Mouse (Mus musculus) embryo, embryonic 9.5 days (tissue): ENCODE results near the gene Fam168a.
"Not testable (repeated sequence)": the region's sequence is repeated elsewhere in the genome, so short reads cannot be mapped to it uniquely, and the experiment has no call there.

Experiments used
- DNase-seq: peaks from one replicate; pipeline ENCODE4 v3.0.0-alpha.2; 2017; ENCODE audit errors: extremely low spot score

Fam168a gene

GRCm38 (mm10) chr7:100706883-100707480 is 547 bp downstream of the Fam168a start:
- DNase-seq, result no peak

DNA sequence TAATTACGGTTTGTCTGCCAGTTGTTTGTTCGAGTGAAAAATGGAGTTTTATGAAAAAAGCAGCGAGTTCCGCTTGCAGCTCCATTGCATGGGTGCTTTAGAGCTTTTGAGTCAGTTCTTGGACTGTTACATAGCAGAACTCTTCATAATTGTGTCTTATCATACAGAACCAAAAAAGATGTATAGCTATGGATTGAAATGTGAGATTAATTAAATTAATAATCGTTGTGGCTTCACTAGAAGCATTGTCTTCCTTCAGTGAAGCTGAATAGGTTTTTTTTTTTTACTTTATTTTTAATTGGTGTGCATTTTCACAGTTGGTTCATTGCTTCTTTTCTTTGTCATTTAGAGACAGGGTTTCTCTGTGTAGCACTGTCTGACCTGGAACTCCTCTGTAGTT is 12.3 kb downstream of the Fam168a start:
- DNase-seq, result no peak

- no peak for DNase-seq
Observed at GRCm38 (mm10) chr7:100722268-100722667, 15.8 kb downstream of the Fam168a start.

- DNase-seq, result peak; percentile 36
Observed at GRCm38 (mm10) chr7:100723453-100724294, 17.2 kb downstream of the Fam168a start.

GRCm38 (mm10) chr7:100727538-100728085 is 21.2 kb downstream of the Fam168a start:
- DNase-seq, result no peak

- DNase-seq, result no peak
Observed at GRCm38 (mm10) chr7:100729778-100730177, 23.3 kb downstream of the Fam168a start.

DNA sequence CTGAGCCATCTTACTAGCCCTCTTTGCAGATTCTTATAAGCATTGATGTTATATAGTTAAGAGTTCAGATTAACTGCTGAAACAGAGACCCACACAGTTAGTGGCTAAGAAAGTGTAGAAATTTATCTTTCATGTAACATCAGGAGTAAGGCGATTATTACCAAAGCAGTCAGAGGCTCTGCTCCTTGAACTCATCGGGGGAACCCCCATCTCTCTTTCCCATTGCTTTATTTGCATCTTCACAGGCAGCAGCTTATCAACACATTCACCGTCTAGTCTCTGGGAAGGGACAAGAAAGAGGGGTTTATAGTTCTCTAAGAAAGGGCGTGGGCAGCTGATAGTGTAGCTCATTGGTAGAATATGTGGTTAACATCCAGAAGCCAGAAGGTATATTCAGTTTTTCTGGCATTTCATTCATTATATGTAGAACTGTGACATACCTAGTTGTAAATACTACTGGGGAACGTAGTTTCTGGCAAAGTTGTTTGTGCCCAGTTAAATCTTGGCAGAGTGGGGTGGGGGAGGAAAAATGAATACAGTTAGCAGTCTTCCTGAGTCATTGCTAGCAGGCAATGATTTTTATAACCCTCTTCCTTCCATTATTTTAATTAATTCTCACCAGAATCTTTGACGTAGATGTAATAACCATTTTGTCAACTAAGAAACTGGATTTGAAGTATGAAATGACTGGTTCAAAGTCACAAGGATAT is 26.1 kb downstream of the Fam168a start:
- DNase-seq, result no peak

DNA sequence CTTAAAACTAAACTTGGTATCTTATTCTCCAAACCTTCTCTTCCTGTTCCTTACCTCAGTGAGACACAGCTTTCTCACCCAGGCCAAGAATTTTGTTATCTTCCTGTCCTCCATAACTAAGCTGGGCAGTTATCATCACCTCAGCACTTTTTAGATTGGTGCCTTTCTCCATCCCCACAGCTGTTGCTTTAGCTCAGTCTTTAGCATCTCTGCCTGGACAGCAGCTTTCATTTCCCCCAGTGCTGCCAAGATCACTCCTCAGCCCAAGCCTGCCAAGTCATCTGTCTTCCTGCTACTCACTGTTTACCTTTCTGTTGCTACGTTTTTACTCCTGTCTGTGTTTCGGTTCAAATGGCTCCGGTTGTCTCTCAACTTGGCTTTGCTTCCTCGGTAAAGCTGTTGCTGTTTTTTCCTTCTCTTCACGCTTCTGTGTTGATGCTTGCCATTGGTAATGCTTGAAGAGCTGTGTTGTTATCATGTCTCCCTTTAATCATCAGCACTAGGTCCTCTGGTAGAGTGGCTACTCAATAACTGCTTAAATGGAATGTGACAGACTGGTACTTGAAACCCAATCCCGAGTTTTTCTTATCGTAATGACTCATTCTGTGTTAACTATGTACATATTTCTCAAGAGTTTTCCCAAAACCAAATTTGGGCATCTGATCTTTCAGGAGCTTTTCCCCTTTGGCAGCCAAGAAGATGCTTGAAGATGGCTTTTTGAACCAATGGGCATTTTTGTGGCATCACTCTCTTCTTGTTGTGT is 26.8 kb downstream of the Fam168a start:
- DNase-seq, result peak; percentile 10

DNA sequence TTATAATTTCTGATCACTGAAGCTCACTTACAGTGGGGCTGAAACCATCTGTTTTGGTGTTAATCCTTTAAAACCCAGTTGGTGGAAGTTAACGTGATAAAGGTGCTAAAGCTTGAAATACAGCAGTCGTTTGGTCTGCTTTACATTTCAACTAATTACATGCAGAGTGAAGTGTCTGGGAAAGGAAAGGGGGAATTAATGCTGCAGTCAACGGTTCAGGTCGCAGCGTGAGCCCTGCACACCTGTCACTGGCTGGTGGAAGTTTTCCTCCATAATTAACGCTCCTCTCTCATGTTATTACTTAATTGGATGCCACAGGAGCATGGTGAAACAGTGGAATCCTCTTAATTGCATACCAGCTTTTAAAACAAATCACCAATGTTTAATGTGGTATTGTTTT is 27.8 kb downstream of the Fam168a start:
- DNase-seq, result no peak

DNA sequence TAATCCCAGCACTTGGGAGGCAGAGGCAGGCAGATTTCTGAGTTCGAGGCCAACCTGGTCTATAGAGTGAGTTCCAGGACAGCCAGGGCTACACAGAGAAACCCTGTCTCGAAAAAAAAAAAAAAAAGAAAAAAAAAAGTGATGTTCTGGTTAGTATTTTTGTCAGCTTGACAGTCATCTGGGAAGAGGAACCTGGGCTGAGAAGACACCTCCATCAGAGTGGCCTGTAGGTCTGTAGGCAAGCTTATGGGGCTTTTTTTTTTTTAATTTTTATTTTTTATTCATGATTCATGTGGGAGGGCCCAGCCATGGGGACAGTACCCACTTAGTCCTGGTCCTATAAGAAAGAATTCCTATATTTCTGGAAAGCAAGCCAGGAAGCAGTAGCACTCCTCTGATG is 28.5 kb downstream of the Fam168a start:
- DNase-seq, result not testable (repeated sequence)

- DNase-seq, result no peak
Observed at GRCm38 (mm10) chr7:100736131-100736530, 29.7 kb downstream of the Fam168a start.

GRCm38 (mm10) chr7:100744372-100744771 is 37.9 kb downstream of the Fam168a start:
- DNase-seq, result no peak

GRCm38 (mm10) chr7:100750101-100750500 is 43.7 kb downstream of the Fam168a start:
- DNase-seq, result no peak

DNA sequence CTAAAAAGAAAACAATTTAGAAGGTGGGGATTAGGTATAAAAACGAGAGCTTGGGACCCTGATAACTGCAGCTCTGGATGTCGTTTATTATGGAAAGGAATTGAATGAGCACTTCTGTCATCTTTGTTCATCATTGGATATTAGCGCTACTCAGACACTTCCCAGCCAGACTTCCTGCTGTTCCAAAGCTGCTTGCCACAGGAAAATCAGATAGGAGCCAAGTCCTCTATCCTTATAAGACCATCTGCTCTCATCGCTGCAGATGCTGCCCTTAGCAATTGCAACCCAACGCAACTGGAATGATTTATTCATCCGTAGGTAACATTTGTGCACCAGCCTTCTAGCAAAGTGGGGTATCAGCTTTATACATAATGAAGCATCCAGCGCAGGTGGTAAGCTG is 52.3 kb downstream of the Fam168a start:
- no peak for DNase-seq

GRCm38 (mm10) chr7:100762726-100763125 is 56.3 kb downstream of the Fam168a start:
- DNase-seq, result no peak

DNA sequence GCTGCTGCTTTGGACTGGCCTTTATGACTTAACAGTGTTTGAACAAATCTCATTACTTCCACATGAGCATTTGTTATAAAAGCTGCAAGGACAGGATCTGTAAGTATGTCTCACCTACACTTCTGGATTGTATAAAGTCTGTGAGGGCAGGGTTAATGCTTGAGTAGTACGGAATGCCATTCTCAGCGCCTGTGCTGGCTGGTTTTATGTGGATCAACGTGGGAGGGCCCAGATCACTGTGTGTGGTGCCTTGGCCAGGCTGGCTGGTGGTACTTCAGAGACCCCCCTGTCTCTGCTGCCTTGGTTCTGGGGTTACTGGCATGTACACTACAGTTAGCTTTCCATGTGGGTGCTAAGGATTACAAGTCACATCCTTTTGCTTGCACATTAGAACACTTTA is 61.1 kb downstream of the Fam168a start:
- DNase-seq, result no peak

GRCm38 (mm10) chr7:100768009-100768408 is 61.6 kb downstream of the Fam168a start:
- DNase-seq, result no peak

DNA sequence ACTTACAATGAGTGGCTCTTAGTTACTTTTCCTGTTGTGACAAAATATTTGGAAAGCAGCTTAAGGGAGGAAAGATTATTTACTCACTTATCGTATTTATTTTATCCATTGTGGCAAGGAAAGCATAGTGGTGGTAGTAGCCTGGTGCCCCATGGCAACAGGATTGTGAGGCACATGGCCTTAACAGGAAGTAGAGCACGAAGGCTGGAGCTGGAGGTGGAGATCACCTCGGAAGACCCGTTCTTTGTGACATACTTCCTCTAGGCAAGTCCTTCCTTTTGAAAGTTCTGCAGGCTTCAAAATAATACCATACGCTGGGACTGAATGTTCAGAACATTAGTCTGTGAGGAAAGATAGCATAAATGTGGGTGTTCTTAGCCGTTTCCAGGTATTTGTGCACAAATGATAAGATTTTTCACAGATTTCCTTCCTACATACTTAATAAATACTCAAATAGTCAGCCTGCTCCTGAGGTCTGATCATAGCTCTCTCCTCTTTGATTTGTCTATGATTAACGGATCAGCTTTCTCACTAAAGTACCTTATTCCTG is 63.2 kb downstream of the Fam168a start:
- DNase-seq, result no peak

DNA sequence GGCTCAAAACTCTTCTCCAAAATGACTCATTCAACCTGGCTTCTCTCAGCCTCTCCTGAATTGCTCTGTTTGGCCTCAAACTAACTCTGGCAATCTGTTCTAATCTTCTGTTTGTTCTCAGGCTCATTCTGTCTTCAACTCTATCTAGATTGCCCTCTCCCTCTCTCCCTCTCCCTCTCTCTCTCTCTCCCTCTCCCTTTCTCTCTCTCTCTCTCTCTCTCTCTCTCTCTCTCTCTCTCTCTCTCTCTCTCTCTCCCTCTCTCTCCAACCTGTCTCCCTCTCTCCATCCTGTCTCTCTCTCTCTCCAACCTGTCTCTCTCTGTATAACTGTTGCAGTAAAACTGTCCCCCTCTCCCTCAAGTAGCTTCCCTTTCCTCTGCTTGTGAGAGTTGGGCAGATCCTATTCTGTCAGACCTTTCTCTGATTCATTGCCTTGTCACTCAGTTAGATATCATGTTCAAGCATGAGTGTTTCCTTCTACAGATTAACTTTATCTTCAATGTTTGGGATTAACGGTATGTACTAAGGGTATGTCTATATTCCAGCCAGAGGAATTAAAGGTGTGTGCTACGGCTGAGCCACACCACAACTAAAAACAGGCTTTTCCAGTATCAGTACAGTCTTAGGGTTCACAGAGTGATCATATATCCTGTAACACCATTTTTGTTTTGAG is 64.4 kb downstream of the Fam168a start:
- DNase-seq, result no peak

- no peak for DNase-seq
Observed at GRCm38 (mm10) chr7:100774189-100774588, 67.8 kb downstream of the Fam168a start.

- DNase-seq, result no peak
Observed at GRCm38 (mm10) chr7:100775810-100776209, 69.4 kb downstream of the Fam168a start.
